ENCODE assay signal across 21 mouse cellular contexts in genomic region chr11:52196496-52197023, GRCm38 (mm10). TPM values are rescaled to one million over a fixed set of nuclear protein-coding genes. Genes with fewer than 3 reads are reported as not detected.
DNase-seq lines count a peak whose midpoint lies in the region; ATAC-seq and TF ChIP-seq lines count a peak whose summit lies in the region.
"Not testable (repeated sequence)": the region's sequence is repeated elsewhere in the genome, so short reads cannot be mapped to it uniquely, and the experiment has no call there.
"Had no signal": no experiment of that assay in that cellular context is flagged by ENCODE, and none has a peak within 500 bp of the region (broad histone marks: within the 10 kb centered on the region; RNA-seq: fewer than 3 reads in every experiment).

No protein-coding gene starts in this region.

- H3K4me3 ChIP-seq in MEL (ENCODE audit: control insufficient read depth in 1 of 2, insufficient read depth in 1 of 2, low read depth in 2 of 2, low read length in 2 of 2): not testable (repeated sequence)

- not testable (repeated sequence) for TF ChIP-seq CTCF in MEL (IDR thresholded peaks at IDR 0.05 in 2 of 3, conservative IDR thresholded peaks at IDR 0.05 in 1 of 3; ENCODE audit: control insufficient read depth in 1 of 3, insufficient read depth in 1 of 3, low read depth in 2 of 3, low read length in 3 of 3, poor library complexity in 1 of 3, severe bottlenecking in 1 of 3)

- H3K79me2 ChIP-seq in MEL (ENCODE audit: control insufficient read depth, insufficient read depth, low read length, poor library complexity): not testable (repeated sequence)

- not testable (repeated sequence) for H3K9me3 ChIP-seq in MEL (replicated peaks; ENCODE audit: insufficient read depth, low read length)

- H3K27me3 ChIP-seq in MEL (ENCODE audit: control insufficient read depth in 1 of 2, insufficient read depth in 2 of 2, low read length in 2 of 2): not testable (repeated sequence)

- H3K27ac ChIP-seq in MEL (ENCODE audit: control insufficient read depth, low read depth, low read length): 0 out of 2 replicates have a peak overlapping the region, but pooled peaks have one; percentile 27

- not testable (repeated sequence) for TF ChIP-seq RAD21 in MEL (IDR thresholded peaks at IDR 0.05; ENCODE audit: low read depth, low read length)

- not testable (repeated sequence) for H3K4me1 ChIP-seq in MEL (ENCODE audit: control insufficient read depth in 1 of 2, insufficient read depth in 2 of 2, low read length in 2 of 2)

- peak; percentile 72; the same call in 1 of the 2 replicates for ATAC-seq in common myeloid progenitor, adult 5-6 weeks (replicated peaks; ENCODE audit: low read depth, poor library complexity, severe bottlenecking)
- 0 out of 2 replicates have a peak, but pooled peaks have one; percentile 46 for ATAC-seq in megakaryocyte progenitor cell, adult 5-6 weeks (replicated peaks; ENCODE audit: poor library complexity)

- peak in 1 of 2 experiments; percentile 41; a peak in 1 of 4 replicates for TF ChIP-seq EP300 in MEL (IDR thresholded peaks at IDR 0.05; ENCODE audit: low read depth in 1 of 2, low read length in 2 of 2)

- not testable (repeated sequence) for H3K9ac ChIP-seq in MEL (ENCODE audit: control insufficient read depth, low read depth, low read length, poor library complexity, severe bottlenecking)

- TF ChIP-seq POLR2A in MEL (IDR thresholded peaks at IDR 0.05; ENCODE audit: control insufficient read depth in 1 of 2, insufficient read depth in 1 of 2, low read depth in 1 of 2, low read length in 2 of 2, poor library complexity in 1 of 2): not testable (repeated sequence)

- H3K36me3 ChIP-seq in MEL (ENCODE audit: control insufficient read depth in 1 of 2, insufficient read depth in 2 of 2, low read length in 2 of 2): not testable (repeated sequence)

- peak; percentile 84 for DNase-seq in MEL (ENCODE audit: low read depth, low spot score)
- peak; percentile 53 for DNase-seq in MEL-GATA-1-ER (ENCODE audit: extremely low read depth, low read depth)

TF ChIP-seq in MEL, 35 proteins besides CTCF, POLR2A, EP300 and RAD21:
- peak; percentile 97 for TF ChIP-seq BHLHE40 (IDR thresholded peaks at IDR 0.05; ENCODE audit: borderline replicate concordance, low read depth, low read length)
- 0 out of 2 replicates have a peak, but pooled peaks have one; percentile 33 for TF ChIP-seq ETS1 (IDR thresholded peaks at IDR 0.05; ENCODE audit: low read depth, low read length)
- TF ChIP-seq USF1 (IDR thresholded peaks at IDR 0.05; ENCODE audit: low read depth, low read length): peak; percentile 56; the same call in 1 of the 2 replicates
- peak; percentile 53 for TF ChIP-seq RCOR1 (IDR thresholded peaks at IDR 0.05; ENCODE audit: low read depth, low read length)
- 0 out of 2 replicates have a peak, but pooled peaks have one; percentile 43 for TF ChIP-seq GATA1 (IDR thresholded peaks at IDR 0.05; ENCODE audit: low read depth, low read length)
- TF ChIP-seq MYC (IDR thresholded peaks at IDR 0.05; ENCODE audit: low read depth, low read length): peak; percentile 94
- TF ChIP-seq TBP (IDR thresholded peaks at IDR 0.05; ENCODE audit: low read depth, low read length): peak; percentile 34; the same call in 1 of the 2 replicates
- TF ChIP-seq MAX (IDR thresholded peaks at IDR 0.05; ENCODE audit: low read length): peak; percentile 71; the same call in 1 of the 2 replicates
- peak; percentile 66; the same call in 1 of the 2 replicates for TF ChIP-seq MXI1 (IDR thresholded peaks at IDR 0.05; ENCODE audit: low read depth, low read length)

RNA-seq across cellular contexts. Expression of gene Olfr1371, which starts 17.2 kb away (rescaled TPM):
- total RNA-seq in MEL (2012; rRNA removed): not detected in 2 replicates
- polyA plus RNA-seq in MEL (2012; ENCODE audit: insufficient read depth in 1 of 2, insufficient read length in 2 of 2, low read depth in 1 of 2, low replicate concordance in 2 of 2, missing spikeins in 1 of 2): not detected
- not detected in 2 replicates for total RNA-seq in common myeloid progenitor, adult 5-6 weeks (2017)
- total RNA-seq in megakaryocyte progenitor cell, adult 5-6 weeks (2015): not detected in 2 replicates
- total RNA-seq in megakaryocyte progenitor cell, adult 5-6 weeks (2017): not detected in 2 replicates
- total RNA-seq: adrenal gland, adult 18-20 months; adrenal gland, adult 2 months; adrenal gland, adult 8-10 months; adrenal gland, postnatal 10 days; adrenal gland, postnatal 14 days; adrenal gland, postnatal 25 days; adrenal gland, postnatal 36 days; adrenal gland, postnatal 4 days; CH12.LX; ES-E14 had no signal
- polyA plus RNA-seq: activated CD4-positive, CD25-positive, alpha-beta regulatory T cell, adult 4 months; adrenal gland, adult 2 months; brain, embryonic 14.5 days; C2C12; CD4-positive, CD25-positive, alpha-beta regulatory T cell, adult 4 months; cerebellum, adult 2 months; G1E; Patski had no signal

RNA-seq across cellular contexts. Expression of gene Skp1a, which starts 35.2 kb away (rescaled TPM):
- 414 and 445 TPM in 2 replicates for total RNA-seq in MEL (2012; rRNA removed)
- polyA plus RNA-seq in MEL (2012; ENCODE audit: insufficient read depth in 1 of 2, insufficient read length in 2 of 2, low read depth in 1 of 2, low replicate concordance in 2 of 2, missing spikeins in 1 of 2): 1,000 to 10,000 TPM in 1 of 2 experiments, 100 to 1,000 TPM in 1; 169 to 1,533 TPM
- total RNA-seq in common myeloid progenitor, adult 5-6 weeks (2017): 277 and 287 TPM in 2 replicates
- 251 and 286 TPM in 2 replicates for total RNA-seq in megakaryocyte progenitor cell, adult 5-6 weeks (2015)
- total RNA-seq in megakaryocyte progenitor cell, adult 5-6 weeks (2017): 254 and 291 TPM in 2 replicates

RNA-seq across cellular contexts. Expression of gene Olfr1373, which starts 51.2 kb away (rescaled TPM):
- not detected in 2 replicates for total RNA-seq in MEL (2012; rRNA removed)
- not detected for polyA plus RNA-seq in MEL (2012; ENCODE audit: insufficient read depth in 1 of 2, insufficient read length in 2 of 2, low read depth in 1 of 2, low replicate concordance in 2 of 2, missing spikeins in 1 of 2)
- not detected in 2 replicates for total RNA-seq in common myeloid progenitor, adult 5-6 weeks (2017)
- not detected in 2 replicates for total RNA-seq in megakaryocyte progenitor cell, adult 5-6 weeks (2015)
- 0.25 TPM in 1 of 2 replicates, not detected in the other for total RNA-seq in megakaryocyte progenitor cell, adult 5-6 weeks (2017)
- total RNA-seq: adrenal gland, adult 18-20 months; adrenal gland, adult 2 months; adrenal gland, adult 8-10 months; adrenal gland, postnatal 10 days; adrenal gland, postnatal 14 days; adrenal gland, postnatal 25 days; adrenal gland, postnatal 36 days; adrenal gland, postnatal 4 days; CH12.LX; ES-E14; G1E had no signal
- polyA plus RNA-seq: activated CD4-positive, CD25-positive, alpha-beta regulatory T cell, adult 4 months; adrenal gland, adult 2 months; brain, embryonic 14.5 days; C2C12; CD4-positive, CD25-positive, alpha-beta regulatory T cell, adult 4 months; cerebellum, adult 2 months; G1E; Patski had no signal
